Mouse (Mus musculus) lung, embryonic 16.5 days (tissue): ENCODE data around the gene Slc12a8. TPM values are rescaled to one million over a fixed set of nuclear protein-coding genes. Genes with fewer than 3 reads are reported as not detected.

Experiments used
- ATAC-seq: fragments of 200-750 bp; cut with Nextera tagmentation; 2 replicates; pipeline ENCODE4 v1.8.0; 2017; ENCODE audit warnings: low read depth, mild to moderate bottlenecking, moderate library complexity
- H3K27ac ChIP-seq: fragments of 300-500 bp; sonication (generic); 2 replicates; pipeline ENCODE4 v1.5.1; 2014; ENCODE audit warnings: mild to moderate bottlenecking, control low read depth, low read length
- H3K27me3 ChIP-seq: fragments of 300-500 bp; sonication (generic); 2 replicates; pipeline ENCODE4 v1.6.1; 2014; ENCODE audit warnings: low read depth, low read length, mixed read lengths; ENCODE audit not compliant: control insufficient read depth, insufficient read depth
- H3K36me3 ChIP-seq: fragments of 300-500 bp; sonication (generic); 2 replicates; pipeline ENCODE4 v1.6.1; 2014; ENCODE audit warnings: low read length; ENCODE audit not compliant: control insufficient read depth, insufficient read depth
- H3K4me1 ChIP-seq: fragments of 300-500 bp; sonication (generic); replicated peaks from 2 replicates; pipeline ENCODE4 v1.6.1; 2014; ENCODE audit warnings: low read length, mixed read lengths; ENCODE audit not compliant: control insufficient read depth, insufficient read depth
- H3K4me2 ChIP-seq: fragments of 300-500 bp; sonication (generic); 2 replicates; pipeline ENCODE4 v1.6.1; 2014; ENCODE audit warnings: low read depth, low read length, control low read depth
- H3K4me3 ChIP-seq: fragments of 300-500 bp; sonication (generic); 2 replicates; pipeline ENCODE4 v1.5.1; 2014; ENCODE audit warnings: mild to moderate bottlenecking, low read length, control low read depth
- H3K9ac ChIP-seq: fragments of 300-500 bp; sonication (generic); 2 replicates; pipeline ENCODE4 v1.6.1; 2014; ENCODE audit warnings: low read length, control low read depth
- H3K9me3 ChIP-seq: fragments of 300-500 bp; sonication (generic); 2 replicates; pipeline ENCODE4 v1.6.1; 2016; ENCODE audit warnings: low read length; ENCODE audit not compliant: control insufficient read depth
- WGBS: fragments of 180-500 bp; shearing (Covaris S2); extraction: QIAGEN DNeasy Blood & Tissue Kit; methylation state at CpG from one replicate; pipeline ENCODE4 v1.1.7; 2014; 5-methylcytosine and 5-hydroxymethylcytosine counted together
- polyA plus RNA-seq: library from polyadenylated mRNA; unstranded; fragments of >200 nt; fragmentation: Nextera tagmentation; extraction: Ambion mirVana; gene quantifications from 2 replicates; pipeline ENCODE4 v1.2.1, GENCODE M21; 2015

Slc12a8 gene
- polyA plus RNA-seq, 1 experiment from 2014 or later: 0.39 TPM

DNA sequence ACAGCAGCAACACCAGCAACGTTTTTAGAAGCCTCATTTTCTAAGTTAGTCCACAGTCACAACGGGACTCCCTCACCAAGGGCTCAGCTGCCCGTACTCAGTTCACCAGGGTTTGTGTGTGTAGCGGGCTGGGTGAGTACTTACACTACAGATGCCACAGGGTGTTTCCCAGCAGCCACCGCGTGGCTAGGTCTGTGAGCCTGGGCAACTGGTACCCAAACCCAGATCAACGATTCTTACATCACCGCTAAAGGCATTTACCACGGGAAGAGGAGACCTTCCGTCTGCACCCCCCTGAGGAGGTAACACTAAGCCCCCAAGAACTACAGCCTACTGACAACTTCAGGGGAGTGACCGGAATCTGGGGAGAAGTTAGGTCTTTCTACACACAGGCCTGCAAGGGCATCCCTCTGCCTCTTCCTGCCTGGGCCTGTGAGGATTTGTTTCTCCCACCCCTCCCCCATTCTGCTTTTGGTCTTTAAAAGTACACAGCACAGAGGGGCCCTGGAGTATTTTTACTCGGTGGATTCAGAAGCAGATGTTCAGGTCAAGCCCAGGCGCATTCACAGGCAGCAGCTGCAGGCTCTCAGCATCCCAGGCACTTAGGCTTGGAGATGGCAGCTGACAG, 67.4 kb downstream of the Slc12a8 start:
- H3K36me3 ChIP-seq: no peaks in the 10 kb centered on the region
- peak overlapping the region; percentile 94 for H3K27ac ChIP-seq
- 0 out of 2 replicates have a peak, but pooled peaks cover under 1% of the 10 kb centered on the region for H3K9me3 ChIP-seq
- WGBS: 10% methylated on average over 13 of the region's 13 CpGs
- peak; percentile 36 for ATAC-seq
- no peaks in the 10 kb centered on the region for H3K27me3 ChIP-seq
- peak overlapping the region; percentile 25 for H3K4me3 ChIP-seq
- H3K4me2 ChIP-seq: peak overlapping the region; percentile 53
- H3K4me1 ChIP-seq: peaks cover 60% of the 10 kb centered on the region
- H3K9ac ChIP-seq: peak overlapping the region; percentile 55

GRCm38 (mm10) chr16:33585083-33585460, 67.9 kb downstream of the Slc12a8 start:
- no peak overlapping the region for H3K4me2 ChIP-seq
- H3K27me3 ChIP-seq: no peaks in the 10 kb centered on the region
- WGBS: 26% methylated on average over 4 of the region's 4 CpGs
- no peak for ATAC-seq
- no peak overlapping the region; the same call in 1 of the 2 replicates for H3K9ac ChIP-seq
- H3K4me3 ChIP-seq: no peak overlapping the region
- peaks cover 59% of the 10 kb centered on the region for H3K4me1 ChIP-seq
- H3K9me3 ChIP-seq: no peaks in the 10 kb centered on the region
- peak overlapping the region; percentile 94 for H3K27ac ChIP-seq
- H3K36me3 ChIP-seq: no peaks in the 10 kb centered on the region

GRCm38 (mm10) chr16:33587283-33588127, 70.4 kb downstream of the Slc12a8 start:
- ATAC-seq: peak; percentile 67
- 59% methylated on average over 16 of the region's 16 CpGs for WGBS

DNA sequence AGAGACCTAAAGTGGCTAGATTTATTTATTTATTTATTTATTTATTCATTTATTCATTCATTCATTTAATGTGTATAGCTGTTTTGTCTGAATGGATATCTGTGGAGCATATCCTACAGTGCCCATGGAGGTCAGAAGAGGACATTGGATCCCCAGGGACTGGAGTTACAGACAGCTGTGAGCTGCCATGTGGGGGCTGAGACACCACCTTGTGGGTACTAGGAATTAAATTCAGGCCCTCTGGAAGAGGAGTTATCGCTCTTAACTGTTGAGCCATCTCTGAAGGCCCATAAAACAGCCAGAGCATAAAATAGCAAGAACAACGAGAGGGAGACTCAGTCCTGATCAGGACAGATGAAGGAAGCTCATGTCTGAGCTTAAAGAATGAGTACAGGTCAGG, 71.7 kb downstream of the Slc12a8 start:
- H3K9ac ChIP-seq: no peak overlapping the region
- no peak overlapping the region for H3K27ac ChIP-seq
- H3K36me3 ChIP-seq: no peaks in the 10 kb centered on the region
- WGBS: 80% methylated on average over 2 of the region's 2 CpGs
- no peaks in the 10 kb centered on the region for H3K9me3 ChIP-seq
- no peaks in the 10 kb centered on the region for H3K27me3 ChIP-seq
- no peak overlapping the region for H3K4me2 ChIP-seq
- no peak for ATAC-seq
- H3K4me1 ChIP-seq: peaks cover 29% of the 10 kb centered on the region
- H3K4me3 ChIP-seq: no peak overlapping the region

More at GRCm38 (mm10) chr16:33587283-33588127, 70.4 kb downstream of the Slc12a8 start:
- Histone ChIP-seq H3K36me3 (no peaks in the 10 kb centered on the region), H3K9me3 (no peaks in the 10 kb centered on the region), H3K27me3 (no peaks in the 10 kb centered on the region), H3K9ac (no peak overlapping the region), H3K4me3 (no peak overlapping the region), H3K4me1 (peaks cover 36% of the 10 kb centered on the region), H3K27ac (peak overlapping the region; percentile 71), H3K4me2 (no peak overlapping the region)

- ATAC-seq: no peak
These were observed 73.3 kb downstream of the Slc12a8 start for GRCm38 (mm10) chr16:33590438-33590837.

DNA sequence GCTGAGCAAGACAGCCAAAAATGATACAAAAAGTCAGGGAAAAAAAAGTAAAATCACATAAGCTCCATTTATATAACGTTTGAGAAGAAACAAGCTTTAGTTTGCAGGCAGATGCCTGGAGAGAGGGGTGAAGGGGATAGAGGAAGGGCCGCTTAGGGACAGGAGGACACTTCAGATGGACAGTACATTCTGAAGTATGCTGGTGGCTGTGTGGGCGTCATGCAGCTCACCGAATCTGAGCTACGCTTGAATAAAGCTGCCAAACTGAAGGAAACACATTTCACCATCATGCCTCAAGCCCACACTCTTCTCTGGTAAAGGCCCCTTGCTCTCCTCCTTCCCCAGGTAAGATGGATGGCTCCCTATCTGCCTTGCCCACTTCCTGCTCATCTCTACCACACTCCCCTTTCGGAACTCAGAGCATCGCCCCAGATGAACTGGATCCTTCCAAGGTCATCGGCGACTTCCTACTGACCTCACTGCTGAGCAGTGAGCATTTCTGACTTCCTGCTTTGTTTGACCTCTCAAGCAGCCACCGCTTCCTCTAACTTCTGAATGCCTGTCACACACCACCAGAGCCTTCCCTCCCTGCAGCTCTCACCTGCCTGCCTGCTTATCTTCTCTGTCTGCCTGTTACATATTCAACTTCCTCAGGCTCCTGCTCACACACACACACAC, 74.4 kb downstream of the Slc12a8 start:
- Histone ChIP-seq H3K4me2 (no peak overlapping the region), H3K9me3 (no peaks in the 10 kb centered on the region), H3K27me3 (no peaks in the 10 kb centered on the region), H3K36me3 (no peaks in the 10 kb centered on the region), H3K9ac (no peak overlapping the region), H3K4me1 (peaks cover 10% of the 10 kb centered on the region; the same call in 1 of the 2 replicates), H3K27ac (no peak overlapping the region), H3K4me3 (no peak overlapping the region)
- WGBS: 62% methylated on average over 10 of the region's 10 CpGs
- ATAC-seq: no peak

More at GRCm38 (mm10) chr16:33590438-33590837, 73.3 kb downstream of the Slc12a8 start:
- Histone ChIP-seq H3K9ac (no peak overlapping the region), H3K4me3 (no peak overlapping the region), H3K4me2 (no peak overlapping the region), H3K36me3 (no peaks in the 10 kb centered on the region), H3K27me3 (no peaks in the 10 kb centered on the region), H3K27ac (no peak overlapping the region), H3K4me1 (peaks cover 16% of the 10 kb centered on the region), H3K9me3 (no peaks in the 10 kb centered on the region)
- WGBS: 70% methylated on average over 3 of the region's 3 CpGs

DNA sequence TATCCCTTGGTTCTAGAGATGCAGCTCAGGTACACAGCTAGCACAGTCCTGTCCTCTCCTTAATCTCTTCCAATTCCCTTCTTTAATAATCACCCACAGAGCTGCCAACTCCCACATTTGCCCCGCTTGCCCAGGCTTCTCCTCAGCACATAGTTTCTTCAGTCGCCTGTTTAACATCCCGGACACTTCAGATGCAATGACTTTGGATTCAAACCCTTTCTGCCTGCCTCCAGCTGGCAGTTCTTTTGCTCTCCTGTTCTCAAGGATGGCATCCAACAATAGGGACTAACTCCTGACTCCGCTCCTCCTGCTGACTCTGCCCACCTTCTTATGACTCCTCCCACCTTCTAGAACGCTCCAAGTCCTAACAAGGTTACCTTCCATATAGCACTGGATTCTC, 75.2 kb downstream of the Slc12a8 start:
- Histone ChIP-seq H3K36me3 (no peaks in the 10 kb centered on the region), H3K4me2 (no peak overlapping the region), H3K4me1 (peaks cover 5% of the 10 kb centered on the region; the same call in 1 of the 2 replicates), H3K4me3 (no peak overlapping the region), H3K27ac (no peak overlapping the region), H3K27me3 (no peaks in the 10 kb centered on the region), H3K9ac (no peak overlapping the region), H3K9me3 (no peaks in the 10 kb centered on the region)
- WGBS: 89% methylated on average over 5 of the region's 5 CpGs
- no peak for ATAC-seq

- no peak for ATAC-seq
- Histone ChIP-seq H3K9me3 (no peaks in the 10 kb centered on the region), H3K4me3 (no peak overlapping the region), H3K36me3 (no peaks in the 10 kb centered on the region), H3K4me1 (peaks cover 3% of the 10 kb centered on the region; the same call in 1 of the 2 replicates), H3K27me3 (no peaks in the 10 kb centered on the region), H3K4me2 (no peak overlapping the region), H3K27ac (no peak overlapping the region), H3K9ac (no peak overlapping the region)
- 82% methylated on average over 7 of the region's 7 CpGs for WGBS
These were observed 76.3 kb downstream of the Slc12a8 start for GRCm38 (mm10) chr16:33593467-33593866.
